Mouse (Mus musculus): ENCODE results near the gene Gtpbp4. TPM values are rescaled to one million over a fixed set of nuclear protein-coding genes. Genes with fewer than 3 reads are reported as not detected.
"Not testable (repeated sequence)": the region's sequence is repeated elsewhere in the genome, so short reads cannot be mapped to it uniquely, and the experiment has no call there.

Gtpbp4 gene
- polyA plus RNA-seq, 1 experiment from 2014 or later, result 57.5 TPM

DNA sequence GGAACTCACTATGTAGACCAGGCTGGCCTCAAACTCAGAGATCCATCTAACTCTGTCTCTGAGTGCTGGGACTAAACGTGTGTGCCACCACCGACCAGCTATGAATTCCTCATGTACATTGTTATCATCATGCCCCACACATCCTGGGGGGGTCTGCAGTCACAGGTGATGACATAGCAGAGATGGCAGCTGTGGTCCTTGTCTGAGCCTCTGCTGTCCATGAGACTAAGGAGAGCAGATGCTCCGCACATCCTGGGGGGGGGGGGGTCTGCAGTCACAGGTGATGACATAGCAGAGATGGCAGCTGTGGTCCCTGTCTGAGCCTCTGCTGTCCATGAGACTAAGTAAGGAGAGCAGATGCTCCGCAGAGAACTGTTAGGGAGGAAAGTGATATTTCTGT, 54.8 kb downstream of the Gtpbp4 start:
- WGBS (ENCODE audit: insufficient replicate concordance), result 75% methylated on average over 4 of the region's 4 CpGs
- H3K36me3 ChIP-seq (ENCODE audit: control insufficient read depth, insufficient read depth, low read length); H3K4me2 ChIP-seq; H3K4me1 ChIP-seq (ENCODE audit: control insufficient read depth, insufficient read depth, low read length); ATAC-seq (replicated peaks; ENCODE audit: insufficient number of reproducible peaks, low FRiP score, low TSS enrichment); H3K9me3 ChIP-seq (replicated peaks; ENCODE audit: control insufficient read depth, low read length); H3K27me3 ChIP-seq (ENCODE audit: control insufficient read depth, insufficient read depth, low read length); H3K27ac ChIP-seq (ENCODE audit: low read depth, low read length); H3K4me3 ChIP-seq (ENCODE audit: low read depth, low read length); H3K9ac ChIP-seq (ENCODE audit: low read depth, low read length): not testable (repeated sequence)

GRCm38 (mm10) chr13:8937611-8938140, 58.2 kb downstream of the Gtpbp4 start:
- WGBS (ENCODE audit: insufficient replicate concordance), result 77% methylated on average over 5 of the region's 6 CpGs
- H3K27me3 ChIP-seq (ENCODE audit: control insufficient read depth, insufficient read depth, low read length); H3K36me3 ChIP-seq (ENCODE audit: control insufficient read depth, insufficient read depth, low read length); H3K9me3 ChIP-seq (replicated peaks; ENCODE audit: control insufficient read depth, low read length); H3K27ac ChIP-seq (ENCODE audit: low read depth, low read length); H3K4me2 ChIP-seq; H3K4me3 ChIP-seq (ENCODE audit: low read depth, low read length); H3K9ac ChIP-seq (ENCODE audit: low read depth, low read length); H3K4me1 ChIP-seq (ENCODE audit: control insufficient read depth, insufficient read depth, low read length); ATAC-seq (replicated peaks; ENCODE audit: insufficient number of reproducible peaks, low FRiP score, low TSS enrichment): not testable (repeated sequence)

- Histone ChIP-seq H3K27ac (ENCODE audit: low read depth, low read length) (no peak overlapping the region), H3K27me3 (ENCODE audit: control insufficient read depth, insufficient read depth, low read length) (no peaks in the 10 kb centered on the region), H3K9me3 (replicated peaks; ENCODE audit: control insufficient read depth, low read length) (no peaks in the 10 kb centered on the region), H3K4me2 (no peak overlapping the region), H3K4me3 (ENCODE audit: low read depth, low read length) (no peak overlapping the region), H3K36me3 (ENCODE audit: control insufficient read depth, insufficient read depth, low read length) (no peaks in the 10 kb centered on the region), H3K9ac (ENCODE audit: low read depth, low read length) (no peak overlapping the region), H3K4me1 (ENCODE audit: control insufficient read depth, insufficient read depth, low read length) (no peaks in the 10 kb centered on the region)
- ATAC-seq (replicated peaks; ENCODE audit: insufficient number of reproducible peaks, low FRiP score, low TSS enrichment), result no peak
- 60% methylated on average over 2 of the region's 2 CpGs for WGBS (ENCODE audit: insufficient replicate concordance)
Observed at GRCm38 (mm10) chr13:8933499-8933898, 62.4 kb downstream of the Gtpbp4 start.

Small RNAs within 50 kb of the gene (microRNA-seq; reads per million reads assigned to microRNA genes)
- not detected for gene Gm22750 (ENCODE audit: borderline number of aligned reads)

Other genes starting within 250 kb of the Gtpbp4 start
- gene Wdr37, start 124.2 kb downstream of the Gtpbp4 start, polyA plus RNA-seq (2014; fragmentation: Nextera tagmentation; extraction: Ambion mirVana), result 19.6 and 25.5 TPM in 2 replicates
- 65.1 and 76.7 TPM in 2 replicates for gene Idi1, start 110.6 kb downstream of the Gtpbp4 start, polyA plus RNA-seq (2014; fragmentation: Nextera tagmentation; extraction: Ambion mirVana)
- not detected in 2 replicates for gene Gm9745, start 47.9 kb downstream of the Gtpbp4 start, polyA plus RNA-seq (2014; fragmentation: Nextera tagmentation; extraction: Ambion mirVana)
- 0.07 and 0.18 TPM in 2 replicates for gene Idi2, start 43.2 kb downstream of the Gtpbp4 start, polyA plus RNA-seq (2014; fragmentation: Nextera tagmentation; extraction: Ambion mirVana)
- 29.6 and 31.7 TPM in 2 replicates for gene Larp4b, start 97.8 kb upstream of the Gtpbp4 start, polyA plus RNA-seq (2014; fragmentation: Nextera tagmentation; extraction: Ambion mirVana)